Comparison of ENCODE assay signal across 8 mouse cellular contexts in genomic region chr16:78236746-78237640, GRCm38 (mm10).
DNase-seq lines count a peak whose midpoint lies in the region; ATAC-seq and TF ChIP-seq lines count a peak whose summit lies in the region.

No protein-coding gene starts in this region.

- WGBS in liver, adult 2 months: 2% methylated on average over 25 of the region's 25 CpGs
- 6% methylated on average over 25 of the region's 25 CpGs for WGBS in embryonic facial prominence, embryonic 10.5 days
- under 1% methylated on average over 25 of the region's 25 CpGs for whole genome bisulfite sequencing in hindbrain, embryonic 15.5 days
- WGBS in liver, embryonic 13.5 days (ENCODE audit: insufficient replicate concordance): 5% methylated on average over 25 of the region's 25 CpGs
- 2% methylated on average over 25 of the region's 25 CpGs for WGBS in neural tube, embryonic 13.5 days

- no peaks in the 10 kb centered on the region for H3K9me3 ChIP-seq in embryonic facial prominence, embryonic 10.5 days
- H3K9me3 ChIP-seq in hindbrain, embryonic 15.5 days: no peaks in the 10 kb centered on the region
- H3K9me3 ChIP-seq in liver, embryonic 13.5 days (replicated peaks): no peaks in the 10 kb centered on the region
- H3K9me3 ChIP-seq in neural tube, embryonic 13.5 days: no peaks in the 10 kb centered on the region

- no peaks in the 10 kb centered on the region for H3K27me3 ChIP-seq in liver, adult 2 months (ENCODE audit: control insufficient read depth, insufficient read depth, low read length)
- H3K27me3 ChIP-seq in embryonic facial prominence, embryonic 10.5 days (replicated peaks; ENCODE audit: low read depth, poor library complexity, severe bottlenecking): peaks cover 19% of the 10 kb centered on the region
- no peaks in the 10 kb centered on the region for H3K27me3 ChIP-seq in hindbrain, embryonic 15.5 days
- peaks cover 26% of the 10 kb centered on the region for H3K27me3 ChIP-seq in liver, embryonic 13.5 days
- no peaks in the 10 kb centered on the region for H3K27me3 ChIP-seq in neural tube, embryonic 13.5 days

- peak; percentile 35 for ATAC-seq in hindbrain, embryonic 15.5 days (ENCODE audit: low FRiP score, low read depth)
- ATAC-seq in liver, embryonic 13.5 days (ENCODE audit: low read depth): no peak
- ATAC-seq in neural tube, embryonic 13.5 days (ENCODE audit: low read depth): peak; percentile 48

- H3K79me2 ChIP-seq in liver, adult 2 months (ENCODE audit: control insufficient read depth, insufficient read depth, low read length): no peaks in the 10 kb centered on the region

- peaks cover 7% of the 10 kb centered on the region for H3K4me1 ChIP-seq in liver, adult 2 months (ENCODE audit: control insufficient read depth, insufficient read depth, low read length)
- H3K4me1 ChIP-seq in embryonic facial prominence, embryonic 10.5 days: peaks cover 28% of the 10 kb centered on the region
- peaks cover 21% of the 10 kb centered on the region for H3K4me1 ChIP-seq in hindbrain, embryonic 15.5 days (replicated peaks)
- H3K4me1 ChIP-seq in liver, embryonic 13.5 days (replicated peaks): peaks cover 8% of the 10 kb centered on the region
- peaks cover 22% of the 10 kb centered on the region for H3K4me1 ChIP-seq in neural tube, embryonic 13.5 days (replicated peaks)

- H3K4me3 ChIP-seq in liver, adult 2 months (ENCODE audit: insufficient read depth, low read depth, low read length): peak overlapping the region; percentile 44
- peak overlapping the region; percentile 55 for H3K4me3 ChIP-seq in embryonic facial prominence, embryonic 10.5 days
- peak overlapping the region; percentile 42 for H3K4me3 ChIP-seq in hindbrain, embryonic 15.5 days
- H3K4me3 ChIP-seq in liver, embryonic 13.5 days (replicated peaks): peak overlapping the region; percentile 35
- peak overlapping the region; percentile 43 for H3K4me3 ChIP-seq in neural tube, embryonic 13.5 days

- peak; percentile 60 for DNase-seq in liver, adult 2 months (ENCODE audit: extremely low read depth, low read depth, low spot score)
- no peak for DNase-seq in liver
- peak; percentile 55 for DNase-seq in embryonic facial prominence, embryonic 10.5 days (ENCODE audit: low spot score)
- DNase-seq in liver, embryonic 13.5 days: no peak
- no peak for DNase-seq in urinary bladder, postnatal 36 days (ENCODE audit: low spot score in 2 of 2)
- no peak for DNase-seq in urinary bladder, adult 18-20 months (ENCODE audit: low spot score in 2 of 2)

- no peak for TF ChIP-seq POLR2A in liver, adult 2 months (IDR thresholded peaks at IDR 0.05; ENCODE audit: extremely low read depth, insufficient read depth, low read length)

- no peaks in the 10 kb centered on the region for H3K36me3 ChIP-seq in liver, adult 2 months (ENCODE audit: control insufficient read depth, insufficient read depth, low read length)
- H3K36me3 ChIP-seq in embryonic facial prominence, embryonic 10.5 days (replicated peaks): no peaks in the 10 kb centered on the region
- no peaks in the 10 kb centered on the region for H3K36me3 ChIP-seq in hindbrain, embryonic 15.5 days
- H3K36me3 ChIP-seq in liver, embryonic 13.5 days: no peaks in the 10 kb centered on the region
- H3K36me3 ChIP-seq in neural tube, embryonic 13.5 days: no peaks in the 10 kb centered on the region

- TF ChIP-seq CTCF in liver, adult 2 months (IDR thresholded peaks at IDR 0.05; ENCODE audit: low read depth, low read length): no peak

- peak overlapping the region; percentile 19 for H3K9ac ChIP-seq in liver, adult 2 months (ENCODE audit: low read depth, low read length)
- peak overlapping the region; percentile 45 for H3K9ac ChIP-seq in hindbrain, embryonic 15.5 days
- no peak overlapping the region for H3K9ac ChIP-seq in liver, embryonic 13.5 days
- peak overlapping the region; percentile 75 for H3K9ac ChIP-seq in neural tube, embryonic 13.5 days

- H3K4me2 ChIP-seq in hindbrain, embryonic 15.5 days: peak overlapping the region; percentile 82
- peak overlapping the region; percentile 57 for H3K4me2 ChIP-seq in liver, embryonic 13.5 days
- peak overlapping the region; percentile 71 for H3K4me2 ChIP-seq in neural tube, embryonic 13.5 days

- H3K27ac ChIP-seq in liver, adult 2 months (replicated peaks; ENCODE audit: insufficient read depth, low read depth, low read length): no peak overlapping the region
- peak overlapping the region; percentile 84 for H3K27ac ChIP-seq in embryonic facial prominence, embryonic 10.5 days (replicated peaks)
- H3K27ac ChIP-seq in hindbrain, embryonic 15.5 days (replicated peaks): peak overlapping the region; percentile 84
- no peak overlapping the region for H3K27ac ChIP-seq in liver, embryonic 13.5 days
- peak overlapping the region; percentile 95 for H3K27ac ChIP-seq in neural tube, embryonic 13.5 days (replicated peaks)

Comparison
In these comparisons a context has a peak if more than half of its experiments do, and no peak if none do; other contexts are left out.
1. DNase-seq: peak in liver, adult 2 months (single experiment) and embryonic facial prominence, embryonic 10.5 days (single experiment); none in liver (single experiment), liver, embryonic 13.5 days (single experiment), urinary bladder, postnatal 36 days (0 of 2) and urinary bladder, adult 18-20 months (0 of 2).
2. H3K27ac ChIP-seq: peak in embryonic facial prominence, embryonic 10.5 days (single experiment), hindbrain, embryonic 15.5 days (single experiment) and neural tube, embryonic 13.5 days (single experiment); none in liver, adult 2 months (single experiment) and liver, embryonic 13.5 days (single experiment).
3. Peak in every context shown above with its lines, with median percentiles within 50 percentile points of each other: H3K4me3 ChIP-seq and H3K4me2 ChIP-seq.